Mouse (Mus musculus) inflammation-experienced regulatory T-cells, adult 6 months (primary cell): ENCODE results near the gene B230217C12Rik. TPM values are rescaled to one million over a fixed set of nuclear protein-coding genes. Genes with fewer than 3 reads are reported as not detected.

Experiments
- ATAC-seq: one replicate; pipeline ENCODE4 v1.8.0; 2017
- polyA plus RNA-seq, 3 experiments: library from polyadenylated mRNA; unstranded; fragments of 100-300 nt; shearing (Covaris generic); gene quantifications; one replicate each; pipeline ENCODE4 v1.2.1; 2017

Gene B230217C12Rik
- polyA plus RNA-seq, 3 experiments from 2014 or later, result 2.1 to 3.0 (median 2.3) TPM

DNA sequence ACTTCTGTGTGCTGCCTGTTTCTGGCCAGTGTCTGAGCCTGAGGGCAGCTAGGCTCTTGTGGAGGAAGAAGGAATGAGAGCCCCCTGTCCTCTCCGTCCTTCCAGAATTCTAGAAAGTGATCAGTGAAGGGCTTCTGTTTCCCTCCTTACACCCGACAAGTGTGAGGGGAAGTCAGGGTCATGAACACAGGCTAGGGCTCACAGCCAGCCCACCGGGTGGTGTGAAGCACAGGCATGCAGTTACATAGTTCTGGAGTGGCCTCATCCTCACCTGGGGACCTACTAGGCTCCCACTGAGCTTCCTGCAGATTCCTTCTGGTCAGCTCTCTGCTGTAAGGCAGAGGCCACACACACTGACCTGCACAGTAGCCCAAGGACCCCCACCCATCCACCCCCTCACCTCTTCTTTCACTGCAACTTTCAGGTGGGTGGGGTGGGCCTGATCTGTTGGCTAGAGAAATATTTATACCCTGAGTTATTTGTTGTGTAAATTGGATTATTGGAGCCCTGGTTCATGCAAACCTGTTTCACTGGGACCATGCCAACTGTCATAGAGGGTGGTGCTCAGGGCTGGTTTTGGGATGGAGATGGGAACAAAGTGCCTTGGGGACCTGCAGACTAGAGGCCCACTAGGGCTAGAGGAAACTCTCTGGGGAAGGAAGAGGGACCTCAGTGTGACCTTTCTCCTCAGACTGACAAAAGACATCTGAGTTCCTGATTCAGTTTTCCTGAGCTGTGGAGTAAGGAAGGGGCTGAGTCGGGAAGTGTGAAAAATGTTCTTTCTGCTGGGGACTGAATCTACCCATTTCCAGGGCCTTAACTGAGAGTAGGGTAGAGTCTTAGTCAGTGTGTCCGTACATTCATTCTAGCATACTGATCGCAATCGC, 31.1 kb upstream of the B230217C12Rik start:
- no peak for ATAC-seq

DNA sequence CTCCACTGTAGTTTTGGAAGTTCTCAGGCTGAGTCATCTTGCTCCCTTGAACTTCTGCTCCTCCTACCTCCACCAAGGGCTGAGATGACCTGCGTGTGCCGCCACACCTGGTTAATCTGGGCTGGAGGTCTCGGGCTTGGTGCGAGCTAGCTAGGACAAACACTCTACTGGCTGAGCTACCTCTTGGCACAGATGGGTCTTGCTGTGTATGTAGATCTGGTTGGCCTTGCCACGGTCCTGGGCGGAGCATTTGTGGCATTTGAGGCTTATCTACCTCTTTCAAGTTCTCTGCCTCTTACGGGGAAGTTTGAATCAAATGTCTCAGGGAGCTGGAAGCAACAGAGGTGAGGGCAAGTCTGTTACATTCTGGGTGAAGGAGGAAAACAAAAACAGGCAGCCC, 30.2 kb upstream of the B230217C12Rik start:
- ATAC-seq, result peak; percentile 68

DNA sequence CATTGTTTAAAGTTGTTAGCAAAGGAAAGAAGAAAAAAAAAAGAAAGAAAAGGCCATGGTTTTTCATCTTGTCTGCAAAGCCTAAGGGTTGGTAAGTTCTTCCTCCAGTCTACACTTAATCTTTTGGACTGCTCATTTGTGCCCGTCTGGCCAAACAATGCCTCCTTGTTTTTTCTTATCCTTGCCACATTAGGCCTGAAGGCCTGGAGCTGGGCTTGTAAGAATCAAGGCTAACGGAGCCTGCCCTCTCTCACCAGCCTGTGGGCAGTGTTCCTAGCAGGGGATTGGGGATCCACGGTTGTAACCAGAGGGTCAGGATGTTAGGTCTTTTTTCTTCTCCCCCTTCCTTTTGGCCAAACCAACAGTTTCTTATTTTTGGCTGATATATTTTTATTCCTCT, 29.6 kb upstream of the B230217C12Rik start:
- ATAC-seq, result no peak

DNA sequence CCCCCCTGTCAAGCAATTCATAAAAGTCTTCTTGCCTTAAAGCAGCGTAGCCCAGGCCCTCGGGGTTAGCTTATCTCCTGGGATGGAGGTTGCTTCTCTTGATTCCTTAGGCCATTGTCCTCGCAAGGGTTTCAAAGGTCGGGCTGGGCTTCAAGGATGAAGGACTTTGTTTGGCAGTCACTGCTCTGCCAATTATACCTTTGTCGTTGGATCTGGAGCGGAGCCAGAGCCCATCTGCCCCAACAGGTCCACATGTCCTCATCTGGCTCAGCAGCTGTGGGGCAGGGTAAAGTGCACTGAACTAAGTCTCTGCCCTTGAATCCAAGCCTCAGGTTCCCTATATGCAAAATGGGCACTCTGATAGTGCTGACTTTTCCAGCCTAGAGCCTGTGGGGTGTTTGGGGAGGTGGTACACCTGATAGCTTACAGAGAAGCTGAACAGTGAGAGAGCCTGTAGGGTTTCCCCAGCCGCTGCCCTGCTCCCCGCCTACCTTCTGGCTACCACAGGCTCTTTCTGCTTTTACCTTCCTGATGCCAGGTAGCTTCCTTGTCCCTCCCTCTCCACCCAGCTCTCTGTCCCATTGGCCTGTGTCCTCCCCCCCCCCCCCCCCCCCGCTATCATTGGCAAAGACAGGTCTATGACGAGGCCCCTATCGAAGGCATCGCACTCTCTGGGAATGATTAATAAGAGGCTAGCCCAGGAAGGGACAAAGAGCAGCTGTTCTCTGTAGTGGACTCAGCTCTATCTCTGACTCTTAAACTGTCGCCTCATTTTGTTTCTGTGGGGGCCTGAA, 28.8 kb upstream of the B230217C12Rik start:
- ATAC-seq, result no peak

DNA sequence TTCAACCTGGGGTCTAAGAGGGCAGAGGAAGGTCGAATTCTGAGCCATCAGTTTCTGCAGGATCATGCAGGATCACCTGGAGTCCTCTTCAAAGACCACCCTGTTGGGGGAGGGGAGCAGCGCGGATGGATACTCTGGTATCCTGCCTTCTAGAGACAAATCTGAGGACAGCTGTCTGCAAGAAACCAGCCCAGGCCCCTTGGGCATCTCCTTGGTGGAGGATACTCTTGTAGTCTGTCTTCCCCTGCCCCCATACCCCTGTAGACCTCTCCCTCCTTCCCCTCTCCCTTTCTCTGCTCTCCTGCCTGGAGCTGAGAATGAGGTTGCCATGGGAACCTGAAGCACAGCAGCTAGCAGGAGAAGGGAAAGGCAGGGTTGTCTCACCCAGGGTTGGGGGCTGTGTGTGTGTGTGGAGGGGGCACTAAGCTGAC, 28.1 kb upstream of the B230217C12Rik start:
- ATAC-seq, result no peak

DNA sequence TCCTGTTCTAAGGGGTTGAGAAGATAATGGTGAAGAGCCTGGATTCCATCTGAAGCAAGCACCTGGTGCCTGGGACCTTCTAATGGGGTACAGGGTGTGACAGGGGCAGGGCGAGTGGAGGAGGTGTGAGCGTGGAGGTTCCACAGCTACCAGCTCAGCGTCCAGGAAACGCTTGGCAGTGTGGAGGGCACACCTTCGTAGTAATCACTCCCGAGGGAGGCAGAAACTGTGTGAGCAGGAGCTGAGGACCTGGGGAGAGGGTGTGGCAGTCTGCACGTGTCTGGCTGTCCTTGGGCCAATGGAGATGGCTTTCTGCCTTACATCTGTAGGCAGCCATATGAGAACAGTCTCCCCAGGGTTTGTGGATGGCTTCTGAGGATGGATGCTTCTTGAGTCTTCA, 27.5 kb upstream of the B230217C12Rik start:
- ATAC-seq, result no peak

DNA sequence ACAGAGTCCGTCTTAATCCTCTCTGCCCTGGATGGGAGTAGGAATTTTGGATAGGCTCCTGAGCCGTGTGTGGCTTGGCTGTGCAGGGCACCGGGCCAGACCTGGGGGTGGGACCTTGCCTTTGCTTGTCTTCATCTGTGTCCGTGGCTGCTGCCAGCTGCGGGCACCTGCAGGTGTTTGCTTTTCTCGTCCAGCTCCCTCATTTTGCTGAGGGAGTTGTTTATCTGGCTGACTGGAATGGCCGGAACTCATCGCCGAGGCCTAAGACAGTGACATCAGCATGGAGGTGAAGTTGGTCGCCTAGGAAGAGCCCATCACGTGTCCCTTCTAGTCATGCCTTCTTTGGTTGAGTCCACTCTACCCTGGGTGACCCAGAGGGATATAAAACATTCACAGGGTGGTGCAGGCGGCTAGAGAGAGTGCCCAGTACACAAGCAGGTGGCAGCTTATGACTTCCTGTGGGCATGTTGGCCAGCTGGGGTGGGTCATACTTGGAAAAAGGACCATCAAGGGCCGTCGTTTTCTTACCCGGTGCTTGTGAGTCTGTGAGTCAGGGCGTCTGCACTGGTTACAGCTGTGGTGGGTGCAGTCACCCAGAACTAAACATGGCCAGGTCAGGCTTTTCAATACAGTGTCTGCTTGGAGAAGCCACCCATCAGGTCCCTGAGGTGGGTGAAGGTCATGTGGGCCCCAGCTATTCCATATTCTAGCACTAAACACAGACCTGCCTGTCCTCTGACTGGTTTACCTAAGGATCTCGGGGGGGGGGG, 26.6 kb upstream of the B230217C12Rik start:
- no peak for ATAC-seq

DNA sequence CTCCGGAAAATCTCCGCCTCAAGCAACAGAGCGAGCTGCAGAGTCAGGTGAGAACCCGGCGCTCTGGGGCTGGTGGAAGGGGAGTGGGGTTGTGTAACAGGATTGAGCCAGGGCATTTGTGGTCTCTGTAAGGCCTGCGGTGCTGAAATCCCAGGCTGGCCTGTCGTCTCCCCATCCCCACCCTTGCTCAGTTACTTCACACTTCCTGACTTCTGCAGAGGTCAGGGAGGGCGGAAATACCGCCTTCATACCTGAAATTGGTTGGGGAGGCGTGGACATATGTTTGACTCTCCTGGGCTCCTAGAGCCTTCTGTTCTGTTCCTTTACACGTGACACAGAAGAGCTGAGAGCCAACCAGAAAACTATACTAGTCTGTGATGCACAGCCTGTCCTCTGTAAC, 24.8 kb upstream of the B230217C12Rik start:
- ATAC-seq, result no peak

DNA sequence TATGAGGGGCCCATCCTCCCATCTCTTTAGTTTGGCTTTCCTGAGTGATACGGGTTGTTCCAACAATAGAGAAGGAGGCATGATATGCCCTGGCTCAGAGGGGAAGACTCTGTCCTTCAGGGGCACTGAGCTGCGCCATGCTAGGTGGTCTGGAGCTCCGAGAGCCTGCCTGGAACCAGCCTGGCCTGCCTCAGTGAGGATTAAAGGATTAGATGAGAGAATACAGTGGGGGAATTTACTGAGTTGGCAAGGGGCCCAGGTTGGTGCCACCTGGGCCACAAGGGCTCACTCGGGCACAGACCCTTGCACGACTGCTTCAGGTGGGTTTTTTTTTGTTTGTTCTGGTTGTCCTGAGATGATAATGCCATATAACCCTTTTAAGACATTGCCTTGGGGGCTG, 24.4 kb upstream of the B230217C12Rik start:
- no peak for ATAC-seq

DNA sequence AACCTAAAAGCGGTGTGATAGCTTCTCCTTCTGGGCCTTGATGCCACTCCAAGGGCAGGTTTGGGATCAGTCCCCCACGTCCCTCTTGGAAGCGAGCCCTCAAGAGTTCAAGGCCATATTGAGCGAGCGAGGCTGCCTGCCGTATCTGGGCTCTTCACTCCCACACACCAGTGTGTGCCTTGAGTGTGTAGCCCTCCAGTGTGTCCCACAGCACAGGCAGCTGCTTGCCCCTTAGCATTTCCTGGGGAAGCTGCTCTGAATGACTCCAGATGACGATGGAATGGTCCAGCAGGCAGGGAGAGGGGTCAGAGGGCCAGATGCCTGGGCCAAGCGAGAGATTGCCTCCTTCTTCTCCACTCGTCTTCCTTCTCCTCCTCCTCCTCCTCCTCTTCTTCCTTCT, 23.7 kb upstream of the B230217C12Rik start:
- no peak for ATAC-seq

DNA sequence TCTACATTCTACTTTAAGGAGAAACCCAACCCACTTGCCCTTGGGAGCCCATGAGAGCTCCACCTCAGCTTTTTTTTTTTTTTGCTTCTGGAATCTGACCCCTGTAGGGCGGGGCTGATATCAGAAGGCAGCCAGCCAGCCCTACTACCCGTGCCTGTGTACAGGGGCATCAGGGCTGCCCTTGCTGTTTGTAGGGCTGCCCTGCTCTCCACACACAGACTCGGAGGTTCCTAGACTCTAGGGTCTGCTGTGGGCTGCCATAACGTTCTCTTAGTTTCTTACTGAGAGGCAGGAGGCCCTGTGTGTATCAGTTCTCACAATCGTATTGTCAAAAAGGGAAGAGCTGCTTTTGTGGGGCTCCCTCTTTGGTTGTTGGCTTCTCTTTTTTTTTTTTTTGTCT, 23.2 kb upstream of the B230217C12Rik start:
- ATAC-seq, result no peak

DNA sequence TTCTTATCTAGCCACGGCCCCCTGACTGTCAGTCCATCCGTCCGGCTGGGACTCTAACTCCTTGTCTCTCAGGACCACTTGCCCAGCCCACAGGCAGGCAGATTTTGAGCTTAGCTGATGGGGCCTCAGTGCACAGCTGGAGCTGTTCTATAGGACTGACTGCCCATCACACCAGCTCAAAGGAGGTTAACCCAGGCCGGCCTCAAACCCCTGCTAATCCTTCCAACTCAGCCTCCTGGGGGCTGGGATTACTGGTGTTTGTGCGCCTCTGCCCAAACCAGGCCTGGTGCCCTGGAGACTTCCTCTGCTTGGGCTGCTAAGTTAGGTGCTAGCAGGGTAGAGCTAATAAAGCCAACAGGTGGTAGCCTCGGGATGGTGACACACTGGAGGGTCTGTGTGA, 22.6 kb upstream of the B230217C12Rik start:
- ATAC-seq, result no peak

DNA sequence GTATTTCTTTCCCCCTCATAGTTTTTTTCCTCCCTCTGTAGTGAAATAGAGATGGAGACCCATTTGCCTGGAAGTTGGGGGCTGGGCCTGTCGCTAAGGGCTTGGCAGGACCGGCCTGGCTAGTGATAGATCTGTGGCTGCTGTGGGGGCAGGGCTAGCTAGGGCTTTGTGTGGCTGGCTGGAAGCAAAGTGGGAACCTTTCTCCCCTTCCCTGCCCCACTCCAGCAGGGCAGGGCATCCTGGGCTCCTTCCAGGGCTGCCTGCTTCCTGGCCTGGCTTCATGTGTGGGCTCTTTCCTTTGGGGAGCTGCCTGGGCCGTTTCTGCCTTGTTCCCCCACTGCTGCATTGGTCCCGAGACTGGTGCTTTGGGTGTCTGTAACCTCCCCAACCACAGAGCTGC, 22.0 kb upstream of the B230217C12Rik start:
- ATAC-seq, result no peak

DNA sequence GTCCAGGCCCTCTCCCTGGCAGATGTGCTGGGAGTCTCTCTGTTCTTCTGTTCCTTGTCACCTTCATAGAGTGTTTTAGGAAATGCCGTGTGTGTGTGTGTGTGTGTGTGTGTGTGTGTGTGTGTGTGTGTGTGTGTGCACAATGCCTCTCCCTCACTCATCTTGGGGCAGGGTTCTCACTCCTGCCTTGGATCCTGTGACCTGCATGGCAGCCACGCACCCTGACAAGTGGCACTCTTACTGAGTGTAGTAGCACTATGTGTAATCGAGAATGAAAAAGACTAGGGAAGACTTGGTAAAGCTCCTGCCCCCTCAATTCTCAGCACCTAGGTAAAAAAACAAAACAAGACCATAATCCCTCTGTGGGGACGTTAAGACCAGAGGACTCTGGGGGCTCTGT, 21.5 kb upstream of the B230217C12Rik start:
- no peak for ATAC-seq

DNA sequence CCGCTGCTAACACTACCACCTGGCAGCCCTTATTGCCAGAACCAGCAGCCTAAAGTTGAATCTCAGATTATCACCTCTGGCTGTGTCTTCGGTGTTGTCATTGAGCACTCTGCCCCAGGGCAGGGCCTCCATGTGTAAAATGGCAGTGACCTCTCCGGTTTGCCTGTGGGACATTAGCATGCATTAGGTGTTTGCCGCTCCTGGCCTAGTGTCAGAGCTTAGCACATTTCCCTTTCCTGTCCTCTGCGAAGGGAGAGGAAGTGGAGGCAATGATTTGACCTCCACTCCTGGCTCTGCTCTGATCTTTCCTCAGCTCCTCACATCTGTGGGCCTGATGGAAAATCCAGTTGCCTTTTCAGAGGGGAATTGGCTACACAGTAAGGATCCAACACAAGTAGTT, 20.7 kb upstream of the B230217C12Rik start:
- no peak for ATAC-seq

DNA sequence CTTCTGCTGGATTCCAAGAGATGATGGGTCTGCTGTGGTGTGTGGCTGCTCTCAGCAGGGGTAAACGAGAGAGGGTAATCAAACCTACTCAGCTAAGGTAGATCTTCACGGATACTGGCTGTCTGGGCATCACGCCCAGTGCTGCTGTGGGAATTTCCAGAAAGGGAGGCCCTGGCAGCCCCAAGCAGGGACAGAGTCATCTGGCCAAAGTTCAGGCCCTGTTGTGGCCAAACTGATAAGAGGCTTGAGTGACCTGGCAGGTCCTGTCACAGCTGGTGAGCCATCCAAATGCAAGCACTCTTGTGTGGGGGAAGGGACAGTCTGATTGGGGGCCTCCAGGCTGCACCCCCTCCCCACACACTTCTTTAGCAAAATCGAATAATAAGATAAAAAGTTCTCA, 19.7 kb upstream of the B230217C12Rik start:
- no peak for ATAC-seq

DNA sequence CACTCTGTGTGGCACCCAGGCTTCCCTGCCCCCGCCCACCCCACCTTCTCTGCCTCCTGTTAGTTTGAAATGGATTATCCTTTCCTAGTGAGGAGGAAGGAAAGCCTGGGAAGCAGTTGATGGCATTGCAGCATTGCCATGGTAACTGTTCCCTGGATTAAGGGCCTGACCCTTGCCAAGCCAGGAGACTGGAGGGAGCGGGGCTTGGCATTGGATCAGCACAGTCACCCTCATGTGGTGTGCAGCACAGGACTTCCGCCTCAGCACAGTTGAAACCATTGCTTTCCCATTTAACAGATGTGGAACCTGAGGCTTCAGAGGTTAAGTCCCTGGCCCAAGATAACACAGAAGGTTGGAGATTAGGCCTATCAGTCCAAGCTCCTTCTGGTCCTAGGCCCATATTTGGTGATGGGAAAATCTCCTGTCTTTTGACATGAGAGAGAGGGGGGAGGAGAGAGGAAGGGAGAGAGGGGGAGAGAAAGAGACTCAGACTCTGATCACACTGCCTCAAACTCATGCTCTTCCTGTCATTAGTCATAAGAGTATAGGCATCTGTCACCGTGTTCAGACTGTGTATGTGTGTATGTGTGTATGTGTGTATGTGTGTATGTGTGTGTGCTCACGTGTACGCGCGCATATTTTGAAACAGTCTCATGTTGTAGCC, 19.0 kb upstream of the B230217C12Rik start:
- peak; percentile 77 for ATAC-seq

DNA sequence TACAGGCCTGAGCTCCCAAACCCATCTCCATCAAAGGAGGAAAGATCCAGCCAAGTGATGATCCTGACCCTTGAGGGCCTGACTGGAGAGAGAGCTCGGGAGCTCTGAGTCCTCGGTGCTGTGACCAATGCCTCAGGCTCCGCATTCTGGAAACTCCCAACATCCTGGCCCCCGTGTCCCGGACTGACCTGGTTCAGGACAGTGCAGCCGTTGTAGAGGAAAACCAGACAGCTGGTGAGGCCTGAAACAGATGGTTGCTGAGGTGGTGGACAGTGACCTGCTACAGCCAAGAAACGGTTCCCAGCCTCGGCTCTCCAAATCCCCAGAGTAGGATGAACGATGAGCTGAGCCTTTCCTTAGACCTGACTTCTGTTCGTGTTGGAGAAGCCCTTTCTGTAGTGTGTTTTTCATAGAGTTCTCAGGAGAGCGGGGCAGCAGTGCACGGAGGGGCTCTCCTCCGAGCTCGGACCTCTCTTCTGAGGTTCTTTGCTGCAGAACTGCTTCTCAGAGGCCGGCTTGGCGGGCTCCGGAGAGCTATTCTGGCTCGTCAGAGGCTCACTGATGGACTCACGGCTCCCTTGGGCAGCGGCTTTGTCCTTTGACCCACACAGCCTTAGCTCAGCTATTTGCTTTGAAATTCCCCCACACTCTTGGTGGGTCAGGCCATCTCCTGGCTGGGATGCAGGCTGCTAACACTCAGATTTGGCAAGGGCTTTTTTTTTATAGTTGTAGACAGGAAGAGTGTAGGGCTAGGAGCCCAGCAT, 17.6 kb upstream of the B230217C12Rik start:
- no peak for ATAC-seq

DNA sequence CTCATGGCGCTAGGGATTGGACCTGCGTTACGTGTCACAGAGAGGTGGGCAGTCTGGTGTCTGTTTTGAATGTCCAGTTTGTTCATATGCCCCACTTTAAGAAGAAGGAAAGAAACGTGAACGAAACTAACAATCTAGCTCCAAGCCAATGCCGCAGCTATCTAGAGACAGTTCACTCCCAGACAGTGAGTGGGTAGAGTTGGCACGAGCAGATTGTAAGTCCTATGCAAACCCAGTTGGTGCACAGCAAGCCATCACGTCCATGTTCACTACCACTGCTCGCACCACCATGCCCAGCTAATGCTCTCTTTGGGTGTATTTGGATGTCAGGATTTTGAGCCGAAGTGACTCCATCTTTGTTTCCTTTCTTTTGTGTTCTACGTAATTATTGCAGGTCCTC, 16.4 kb upstream of the B230217C12Rik start:
- no peak for ATAC-seq

DNA sequence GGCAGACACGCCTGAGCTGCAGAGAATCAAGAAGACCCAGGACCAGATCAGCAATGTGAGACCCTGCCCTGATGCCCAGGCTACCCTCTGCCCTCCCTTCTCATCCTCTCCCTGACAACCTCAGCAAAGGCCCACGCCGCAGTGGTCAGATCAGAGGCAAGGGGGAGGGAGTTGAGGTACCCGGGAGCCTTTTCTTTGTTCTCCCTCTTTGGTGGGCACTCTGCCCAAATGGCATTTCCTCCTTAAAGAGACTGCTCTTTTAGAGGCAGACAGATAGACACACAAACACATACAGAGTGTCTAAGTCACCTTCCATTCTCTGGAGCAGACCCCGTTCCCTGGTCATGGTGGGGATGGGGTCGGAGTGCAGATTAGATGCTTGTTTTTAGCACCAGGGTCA, 15.7 kb upstream of the B230217C12Rik start:
- ATAC-seq, result peak; percentile 3

DNA sequence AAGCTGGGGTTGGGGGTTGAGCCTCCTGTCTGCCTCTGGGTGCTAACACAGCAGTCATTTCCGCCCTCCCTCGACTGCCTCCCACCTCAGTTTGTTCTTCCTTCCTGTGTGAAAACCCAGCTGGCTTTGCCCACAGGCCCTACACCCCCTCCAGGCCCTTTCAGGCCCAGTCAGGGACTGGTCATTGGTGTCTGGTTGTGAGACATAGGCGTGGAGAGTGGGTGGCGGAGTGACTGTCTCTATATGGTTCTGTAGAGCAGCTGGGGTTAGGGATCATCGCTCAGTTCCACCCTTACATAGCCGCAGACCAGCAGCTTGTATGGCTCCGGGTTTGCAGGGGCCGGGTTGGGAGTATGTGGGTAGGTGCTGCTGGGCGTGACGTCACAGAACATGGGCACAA, 15.3 kb upstream of the B230217C12Rik start:
- ATAC-seq, result peak; percentile 77

DNA sequence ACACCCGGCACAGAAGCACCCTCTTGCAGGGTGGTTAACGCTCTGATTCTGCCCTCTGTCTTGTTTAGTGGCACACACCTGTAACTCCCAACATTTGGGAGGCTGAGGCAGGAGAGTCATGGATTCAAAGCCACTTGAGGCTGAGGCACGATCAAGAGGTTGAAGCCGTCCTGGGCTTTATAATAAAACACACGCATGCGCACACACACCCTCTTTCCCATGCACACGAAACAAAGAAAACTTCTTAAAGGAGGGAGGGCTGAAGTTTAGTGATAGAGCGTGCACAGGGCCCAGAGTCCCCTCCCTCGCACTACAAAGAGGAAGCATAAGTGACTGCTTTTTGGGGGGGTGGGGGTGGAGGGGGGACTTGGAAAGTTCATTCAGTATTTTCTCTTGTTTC, 14.6 kb upstream of the B230217C12Rik start:
- ATAC-seq, result no peak
